Mouse (Mus musculus): ENCODE data around the gene Mettl23. TPM values are rescaled to one million over a fixed set of nuclear protein-coding genes. Genes with fewer than 3 reads are reported as not detected.

The Mettl23 gene
- total RNA-seq (2021): 10 to 100 TPM; 27.3 to 30.0 TPM
- long read RNA-seq, experiment 1, transcript Mettl23-201 (5 exons, 1,276 nt): major isoform, 9 of 38 reads
- long read RNA-seq, experiment 1, partial matches to known transcripts: 8 of 38 reads
- long read RNA-seq, experiment 1, other reads (novel, unspliced or antisense): 16 of 38 reads
- long read RNA-seq, experiment 2, transcript Mettl23-201 (5 exons, 1,276 nt): major isoform, 34 of 84 reads
- long read RNA-seq, experiment 2, transcript Mettl23-206 (3 exons, 1,785 nt): minor isoform, 5 of 84 reads
- long read RNA-seq, experiment 2, partial matches to known transcripts: 25 of 84 reads
- long read RNA-seq, experiment 2, other reads (novel, unspliced or antisense): 15 of 84 reads

DNA sequence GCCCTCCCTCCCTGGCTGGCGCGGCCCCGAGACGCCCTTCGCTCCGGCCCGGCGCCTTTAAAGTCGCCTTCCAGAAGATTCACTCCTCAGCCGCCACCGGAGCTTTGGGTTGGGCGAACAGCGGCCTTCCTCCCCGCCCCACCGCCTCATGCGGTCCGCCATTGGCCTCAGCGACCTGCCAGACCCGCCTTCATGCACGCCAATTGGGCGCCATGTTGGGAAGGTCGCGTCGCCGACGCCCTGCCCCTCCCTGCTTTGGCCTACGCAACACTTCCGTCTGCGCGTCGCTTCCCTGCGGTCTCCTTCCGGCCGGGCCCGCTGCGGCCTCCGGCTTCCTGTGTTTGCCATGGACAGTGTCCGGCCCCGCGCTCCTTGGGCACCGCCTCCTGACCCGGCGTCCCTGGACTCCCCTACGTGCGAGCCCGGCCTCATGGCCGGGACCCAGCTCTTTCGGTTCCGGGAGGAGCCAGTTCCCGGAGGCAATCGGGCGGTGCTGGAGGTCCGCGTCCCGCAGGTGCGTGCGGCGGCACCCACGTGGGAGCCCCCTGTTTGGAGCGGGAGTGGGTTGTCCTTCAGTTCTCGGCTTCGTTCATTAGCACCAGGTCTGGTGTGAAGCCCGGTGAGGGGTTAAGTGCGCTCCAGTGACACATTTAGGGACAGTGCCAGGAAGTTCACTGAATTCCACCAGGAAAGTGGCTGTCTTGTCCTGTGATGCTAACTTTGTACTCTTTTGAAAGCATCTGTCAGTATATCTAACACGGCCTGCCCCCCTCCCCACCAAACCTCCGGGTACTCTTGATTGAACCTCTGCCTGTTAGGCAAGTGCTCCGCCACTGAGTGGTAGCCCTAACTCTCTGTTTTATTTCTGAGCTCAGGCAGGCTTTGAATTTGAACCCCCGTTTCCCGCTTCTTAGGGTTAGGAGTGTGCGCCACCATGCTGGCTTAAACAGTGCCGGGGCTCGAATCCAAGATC is at the start of gene Mettl23, which contains the start of gene Jmjd6:
Gene Mettl23, plus strand, starts transcription at position 18 of the 973 bp plus-strand sequence.
Gene Jmjd6, minus strand, starts transcription at position 189 of the 973 bp plus-strand sequence.
- DNase-seq (ENCODE audit: low spot score in 2 of 2): peak; percentile 96 to 98

- peak in 1 of 2 experiments; percentile 68 for DNase-seq (ENCODE audit: low spot score in 2 of 2)
Measured at GRCm38 (mm10) chr11:116799364-116799763, 43.7 kb upstream of the Mettl23 start.

GRCm38 (mm10) chr11:116801106-116801505 is 42.0 kb upstream of the Mettl23 start:
- no peak for DNase-seq (ENCODE audit: low spot score in 2 of 2)

- no peak for DNase-seq (ENCODE audit: low spot score in 2 of 2)
Measured at GRCm38 (mm10) chr11:116802709-116803108, 40.4 kb upstream of the Mettl23 start.

- DNase-seq (ENCODE audit: low spot score in 2 of 2): no peak
Measured at GRCm38 (mm10) chr11:116806136-116807071, 36.7 kb upstream of the Mettl23 start.

DNA sequence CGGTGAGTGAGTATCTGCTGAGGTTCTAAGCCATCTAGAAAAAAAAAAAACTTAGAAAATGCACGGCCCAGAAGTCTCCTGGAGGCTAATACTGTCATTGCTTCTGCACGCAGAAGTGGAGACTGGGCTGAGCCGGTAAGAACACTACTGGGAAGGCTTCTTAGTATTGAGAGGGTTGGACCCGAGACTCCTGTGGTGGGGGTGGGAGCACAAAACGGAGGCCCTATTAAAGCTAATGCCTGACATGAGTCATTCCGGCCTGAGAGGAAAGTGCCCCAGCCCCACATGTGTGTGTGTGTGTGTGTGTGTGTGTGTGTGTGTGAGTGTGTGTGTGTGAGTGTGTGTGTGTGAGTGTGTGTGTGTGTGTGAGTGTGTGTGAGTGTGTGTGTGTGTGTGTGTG is 36.0 kb upstream of the Mettl23 start:
- DNase-seq (ENCODE audit: low spot score in 2 of 2): no peak

- no peak for DNase-seq (ENCODE audit: low spot score in 2 of 2)
Measured at GRCm38 (mm10) chr11:116807526-116807925, 35.6 kb upstream of the Mettl23 start.

DNA sequence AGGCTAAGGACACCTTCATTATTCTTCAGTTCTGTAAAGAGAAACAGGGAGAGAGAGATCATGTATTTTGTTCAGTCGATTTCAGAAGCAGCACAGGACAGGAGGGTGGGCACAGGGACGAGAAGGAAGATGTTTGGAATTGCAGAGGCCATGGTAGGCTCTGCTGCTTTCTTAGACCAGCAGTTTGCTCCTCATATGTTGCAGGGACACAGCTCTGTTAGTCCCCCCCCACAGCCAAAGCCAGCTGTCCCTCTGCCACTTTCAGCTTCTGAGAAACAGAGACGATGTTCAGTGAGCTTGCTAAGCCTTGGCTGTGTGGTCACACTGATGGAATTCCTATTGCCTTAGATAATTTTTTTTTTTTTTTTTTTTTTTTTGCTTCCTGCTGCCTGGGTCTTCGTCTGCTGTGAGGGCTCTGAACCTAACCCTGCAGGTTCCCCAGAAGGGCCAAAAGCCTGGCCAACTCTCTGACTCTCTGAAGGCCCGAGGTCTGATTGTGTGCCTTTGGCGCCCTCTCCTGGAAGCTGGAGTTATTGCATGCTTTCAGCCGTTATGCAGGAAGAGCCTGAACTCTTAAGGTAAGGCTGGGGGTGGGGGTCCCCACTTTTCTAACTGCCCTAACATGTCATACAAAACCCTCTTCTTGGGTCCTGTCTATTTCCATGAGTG is 35.0 kb upstream of the Mettl23 start:
- peak; percentile 87 to 93 for DNase-seq (ENCODE audit: low spot score in 2 of 2)

DNA sequence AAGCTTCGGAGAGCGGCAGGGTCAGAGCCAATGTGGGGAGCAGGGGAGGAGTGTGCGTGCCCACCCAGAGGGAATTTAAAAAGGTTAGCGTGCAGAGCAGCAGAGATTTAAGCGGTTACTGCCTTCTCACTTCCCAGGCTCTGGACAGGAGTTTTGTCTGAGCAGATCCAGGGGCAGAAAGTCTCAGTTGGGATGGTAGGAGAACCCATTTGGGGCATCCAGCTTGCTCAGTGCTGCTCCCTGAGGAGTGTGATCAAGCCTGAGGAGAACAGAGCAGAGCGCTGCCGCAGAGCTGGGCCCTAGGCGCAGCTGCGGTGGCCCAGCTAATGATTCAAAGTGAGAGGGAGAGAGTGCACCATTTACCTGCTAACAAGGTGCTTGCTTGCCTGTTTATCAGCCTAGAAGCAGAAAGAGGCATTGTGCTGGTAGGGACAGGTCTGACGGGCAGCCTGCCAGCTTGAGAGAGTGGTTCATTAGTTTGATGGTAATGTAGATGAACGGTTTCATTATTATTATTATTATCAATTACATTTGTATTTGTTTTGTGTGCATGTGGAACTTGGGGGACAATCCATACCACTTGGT is 34.2 kb upstream of the Mettl23 start:
- DNase-seq (ENCODE audit: low spot score in 2 of 2): no peak

GRCm38 (mm10) chr11:116809520-116809919 is 33.6 kb upstream of the Mettl23 start:
- DNase-seq (ENCODE audit: low spot score in 2 of 2): no peak

- DNase-seq (ENCODE audit: low spot score in 2 of 2): no peak
Measured at GRCm38 (mm10) chr11:116810528-116810927, 32.5 kb upstream of the Mettl23 start.

DNA sequence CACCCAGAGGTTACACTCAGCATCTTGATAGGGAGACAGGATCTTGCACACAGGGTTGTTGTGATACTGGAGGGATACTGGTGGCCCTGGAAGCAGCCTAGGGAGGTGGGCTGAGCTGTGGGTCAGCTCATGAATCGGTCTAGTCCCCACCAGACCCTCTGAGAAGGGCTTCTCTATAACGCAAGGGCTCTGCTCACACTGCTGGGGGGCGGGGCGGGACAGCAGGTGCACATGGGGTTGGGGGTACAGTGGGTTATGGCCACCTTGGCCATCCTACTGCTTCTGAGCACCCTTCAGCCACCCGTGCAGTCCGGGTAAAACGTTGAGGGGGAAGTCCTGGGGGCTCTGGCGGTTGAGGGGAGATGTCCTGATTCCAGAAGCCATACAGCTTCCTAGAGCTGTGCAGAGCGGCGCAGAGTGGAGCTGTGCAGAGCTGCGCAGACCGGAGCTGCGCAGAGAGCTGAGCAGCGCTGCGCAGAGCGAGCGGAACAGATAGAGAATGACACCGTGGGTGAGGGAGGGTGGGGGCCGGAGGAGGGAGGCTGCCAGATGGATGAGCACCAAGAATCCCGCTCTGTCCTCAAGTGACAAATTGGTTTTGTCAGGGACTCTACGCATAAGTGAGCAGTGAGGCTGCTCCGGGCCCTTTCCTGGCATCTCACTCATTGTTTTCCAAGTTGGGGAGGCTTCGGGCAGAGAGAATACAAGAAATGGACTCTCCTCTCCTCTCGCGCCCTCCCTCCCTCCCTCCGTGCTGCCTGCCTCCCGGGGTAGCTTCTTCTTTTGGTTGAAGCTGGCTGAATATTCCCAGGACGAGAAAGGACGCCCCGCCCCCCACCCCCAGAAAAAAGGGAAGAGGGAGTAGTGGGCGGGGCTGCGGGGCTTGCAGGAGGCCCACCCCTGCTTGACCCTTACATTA is 31.8 kb upstream of the Mettl23 start:
- DNase-seq (ENCODE audit: low spot score in 2 of 2): peak; percentile 73 to 79

DNA sequence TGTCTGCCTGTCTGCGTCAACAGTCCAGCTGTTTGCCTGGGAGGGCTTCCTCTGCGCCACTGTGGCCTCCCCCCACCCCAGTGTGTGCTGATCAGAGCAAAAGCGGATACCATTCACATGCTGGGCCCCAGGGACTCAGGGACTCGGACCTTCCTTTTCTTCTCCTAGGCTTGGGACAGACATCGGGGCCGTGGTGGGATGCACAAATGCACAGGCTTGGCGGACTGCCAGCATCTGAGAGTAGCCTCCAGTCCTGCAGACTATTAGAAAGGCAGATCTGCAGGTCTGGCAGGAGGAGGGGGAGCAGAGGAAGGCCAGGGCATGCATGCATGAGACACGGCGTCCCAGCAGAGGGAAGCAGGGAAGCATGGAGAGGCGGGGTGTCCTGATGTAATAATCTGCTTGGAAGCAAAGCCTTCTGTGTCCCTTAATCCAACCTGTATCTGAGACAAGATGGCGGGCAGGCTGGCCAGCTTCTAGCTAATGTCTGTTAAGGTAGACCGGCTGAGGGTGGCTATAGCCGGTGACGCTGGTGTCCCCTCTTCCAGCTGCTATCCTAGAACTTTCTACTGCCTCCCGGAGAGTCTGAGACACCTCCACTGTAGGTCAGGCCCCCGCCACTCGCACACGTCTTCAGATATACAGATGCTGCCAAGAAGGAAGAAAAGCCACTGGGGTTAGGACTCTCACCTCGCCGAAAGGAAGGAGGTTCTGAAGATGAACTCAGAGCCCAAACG is 30.1 kb upstream of the Mettl23 start:
- no peak for DNase-seq (ENCODE audit: low spot score in 2 of 2)

DNA sequence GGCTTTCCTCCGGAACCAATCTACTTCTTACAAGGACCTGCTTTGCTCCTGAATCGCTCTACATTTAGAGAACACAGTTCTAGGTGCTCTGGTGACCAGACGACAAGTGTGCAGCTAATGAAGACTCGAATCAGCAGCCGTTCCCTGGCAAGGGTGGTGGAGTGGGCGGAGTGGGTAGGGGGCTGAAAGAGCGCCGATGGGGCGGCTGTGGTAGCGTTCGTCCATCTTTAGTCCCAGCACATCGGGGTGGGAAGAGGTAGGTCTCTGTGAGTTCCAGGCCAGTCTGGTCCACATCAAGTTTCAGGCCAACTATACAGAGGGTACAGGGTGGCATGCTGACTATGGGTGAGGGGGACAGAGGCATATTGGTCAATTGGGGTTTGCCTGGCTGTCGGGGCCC is 29.5 kb upstream of the Mettl23 start:
- no peak for DNase-seq (ENCODE audit: low spot score in 2 of 2)

DNA sequence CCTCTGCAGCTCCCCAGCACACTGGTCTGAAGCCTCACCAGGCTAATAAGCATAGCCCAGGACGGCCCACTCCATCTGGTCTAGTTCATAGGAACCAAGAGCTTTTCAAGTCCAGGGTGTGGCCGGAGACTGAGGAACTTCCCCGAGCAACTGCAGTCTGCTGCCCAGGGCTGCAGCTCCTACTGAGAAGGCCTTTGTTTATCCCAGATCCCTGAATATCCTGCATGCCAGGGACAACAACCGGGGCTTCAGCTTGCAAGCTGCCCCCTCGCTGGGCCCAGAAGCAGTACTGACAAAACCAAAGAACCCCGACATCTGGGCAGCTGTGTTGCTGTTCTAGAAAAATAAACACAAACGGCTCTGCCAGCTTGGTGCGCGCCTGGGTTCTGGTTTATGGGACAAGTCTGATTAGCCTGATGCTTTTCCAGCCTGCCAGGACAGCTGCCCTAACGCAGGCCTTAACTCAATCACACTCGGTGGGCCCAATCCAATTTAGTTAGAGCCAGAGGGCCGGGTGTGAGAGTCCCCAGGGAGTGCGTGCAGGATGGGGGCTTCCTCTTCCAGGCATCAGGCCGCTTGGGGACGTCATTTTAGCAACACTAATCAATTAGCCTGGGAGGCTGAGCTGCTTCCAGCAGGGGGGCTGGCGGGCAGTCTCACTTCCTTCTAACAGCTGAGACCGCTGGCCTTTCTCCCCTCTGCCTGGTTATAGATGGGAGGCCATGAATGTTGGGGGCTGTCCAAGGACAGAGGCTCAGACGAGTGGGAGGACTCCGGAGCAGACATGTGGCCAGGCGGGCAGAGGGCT is 28.8 kb upstream of the Mettl23 start:
- DNase-seq (ENCODE audit: low spot score in 2 of 2): peak in 1 of 2 experiments; percentile 53

GRCm38 (mm10) chr11:116814884-116815415 is 28.1 kb upstream of the Mettl23 start:
- no peak for DNase-seq (ENCODE audit: low spot score in 2 of 2)

DNA sequence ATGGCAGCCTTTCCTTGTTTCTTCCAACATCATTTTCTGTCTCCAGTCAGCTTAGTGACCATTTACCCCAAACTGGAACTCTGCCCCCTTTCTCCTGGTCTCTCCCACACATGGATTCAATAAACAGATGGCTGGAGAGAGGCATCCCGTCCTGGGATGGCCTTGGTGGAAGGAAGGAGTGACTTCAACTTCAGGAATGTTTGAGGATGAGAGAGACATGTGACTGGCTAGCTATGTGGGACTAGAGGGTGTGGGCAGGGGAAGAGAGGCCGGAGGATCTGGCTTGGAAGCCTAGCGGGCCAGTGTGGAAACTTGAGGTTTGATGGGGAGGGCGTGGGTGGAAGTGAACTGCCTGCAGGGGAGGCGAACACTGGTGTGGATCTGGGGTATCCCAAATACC is 26.3 kb upstream of the Mettl23 start:
- no peak for DNase-seq (ENCODE audit: low spot score in 2 of 2)

Data from layer of hippocampus, postnatal 14 days (tissue).